In genomic region chr17:33678771-33679170, GRCm38 (mm10) we compare ENCODE assay signal across 15 mouse cellular contexts. TPM values are rescaled to one million over a fixed set of nuclear protein-coding genes. Genes with fewer than 3 reads are reported as not detected.
"Had no signal": no experiment of that assay in that cellular context is flagged by ENCODE, and none has a peak within 500 bp of the region (broad histone marks: within the 10 kb centered on the region; RNA-seq: fewer than 3 reads in every experiment).

No protein-coding gene starts in this region.

- H3K4me2 ChIP-seq: limb, embryonic 12.5 days; liver, embryonic 11.5 days; liver, embryonic 15.5 days; midbrain, embryonic 12.5 days had no signal

- H3K9me3 ChIP-seq: limb, embryonic 12.5 days; liver, embryonic 15.5 days; megakaryocyte, embryonic 14.5 days; midbrain, embryonic 12.5 days had no signal

- ATAC-seq: lung, postnatal 0 days had no signal

- DNase-seq: kidney, adult 18-20 months; kidney, postnatal 10 days; lung, adult 2 months; lung, postnatal 36 days; right cerebral cortex, adult 18-20 months; right cerebral cortex, postnatal 25 days had no signal

- H3K4me3 ChIP-seq: left cerebral cortex, adult 2 months; limb, embryonic 12.5 days; liver, embryonic 15.5 days; megakaryocyte, embryonic 14.5 days; midbrain, embryonic 12.5 days had no signal

- H3K27me3 ChIP-seq: limb, embryonic 12.5 days; liver, embryonic 15.5 days; megakaryocyte, embryonic 14.5 days; midbrain, embryonic 12.5 days had no signal

- H3K27ac ChIP-seq: limb, embryonic 12.5 days; liver, embryonic 15.5 days; midbrain, embryonic 12.5 days; stomach, postnatal 0 days had no signal

- H3K9ac ChIP-seq: limb, embryonic 12.5 days; liver, embryonic 15.5 days; midbrain, embryonic 12.5 days had no signal

RNA-seq across cellular contexts. Expression of gene Pram1, which starts 40.9 kb away (rescaled TPM):
- total RNA-seq: midbrain, postnatal 0 days had no signal
- polyA plus RNA-seq: lung, adult 2 months had no signal
